Mouse (Mus musculus) urinary bladder, postnatal 10 days (tissue): ENCODE results near the gene Eno3.

Experiments used
- DNase-seq: peaks from one replicate; pipeline ENCODE4 v3.0.0; 2022; ENCODE audit warnings: low spot score

Eno3 gene

GRCm38 (mm10) chr11:70656964-70657363, at the start of gene Eno3:
TSS of gene Eno3 (plus strand) at chr11:70657202.
- no peak for DNase-seq

DNA sequence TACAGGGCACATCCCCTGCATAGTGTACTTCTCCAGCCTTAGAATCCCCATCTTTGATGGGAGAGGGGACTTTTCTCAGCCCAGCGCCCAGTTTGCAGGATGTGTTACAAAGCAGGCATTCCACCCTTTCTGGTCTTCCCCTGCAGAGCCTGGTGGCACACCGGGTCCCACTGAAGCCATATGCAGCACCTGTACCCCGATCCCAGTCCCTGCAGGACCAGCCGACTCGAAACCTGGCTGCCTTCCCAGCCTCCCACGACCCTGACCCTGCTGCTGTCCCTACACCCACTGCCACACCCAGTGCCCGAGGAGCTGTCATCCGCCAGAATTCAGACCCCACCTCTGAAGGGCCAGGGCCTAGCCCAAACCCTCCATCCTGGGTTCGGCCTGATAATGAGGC, 49.4 kb upstream of the Eno3 start:
- DNase-seq, result no peak

- DNase-seq, result no peak
Measured at GRCm38 (mm10) chr11:70608381-70609066, 48.5 kb upstream of the Eno3 start.

- DNase-seq, result no peak
Measured at GRCm38 (mm10) chr11:70610752-70611151, 46.2 kb upstream of the Eno3 start.

DNA sequence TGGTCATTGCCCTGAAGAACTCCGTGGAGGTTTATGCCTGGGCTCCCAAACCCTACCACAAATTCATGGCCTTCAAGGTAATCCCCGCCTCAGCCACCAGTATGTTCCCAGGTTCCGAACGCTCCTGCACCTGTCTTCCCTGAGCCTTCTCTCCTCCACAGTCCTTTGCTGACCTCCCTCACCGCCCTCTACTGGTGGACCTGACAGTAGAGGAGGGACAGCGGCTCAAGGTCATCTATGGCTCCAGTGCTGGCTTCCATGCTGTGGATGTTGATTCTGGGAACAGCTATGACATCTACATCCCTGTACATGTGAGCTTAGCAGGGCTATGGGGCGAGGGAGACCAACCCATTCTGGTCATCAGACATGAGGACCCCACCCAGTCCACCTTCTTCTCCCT, 44.5 kb upstream of the Eno3 start:
- no peak for DNase-seq

GRCm38 (mm10) chr11:70615074-70615473, 41.9 kb upstream of the Eno3 start:
- no peak for DNase-seq

DNA sequence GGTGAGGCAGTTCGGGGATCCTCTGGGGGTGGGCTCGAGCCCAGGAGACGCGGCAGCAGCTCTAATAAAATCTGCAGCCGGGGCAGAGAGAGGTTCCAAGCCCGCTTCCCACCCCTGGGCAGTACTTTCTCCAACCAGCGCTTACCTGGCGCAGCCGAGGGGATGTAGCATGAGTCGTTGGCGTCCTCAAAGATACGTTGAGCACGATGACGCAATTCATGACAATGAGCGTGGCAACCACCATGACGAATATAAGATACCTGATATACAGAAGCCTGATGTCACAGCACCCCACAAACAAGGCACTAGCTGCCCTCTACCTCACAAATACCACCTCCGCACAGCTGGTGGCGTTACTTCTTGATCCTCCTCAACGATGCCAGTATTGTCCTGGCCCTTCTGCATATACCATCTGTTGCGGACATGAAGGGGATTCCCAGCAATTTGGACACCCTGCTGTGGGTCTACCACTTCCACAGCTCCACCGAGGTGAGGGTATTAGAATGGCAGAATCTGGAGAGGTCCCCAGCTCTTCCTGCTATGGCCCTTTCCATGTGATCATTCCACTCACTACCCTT, 41.4 kb upstream of the Eno3 start, which contains the start of gene 4930544D05Rik:
TSS of gene 4930544D05Rik (plus strand) at position 333 of the 578 bp plus-strand sequence.
- DNase-seq, result no peak

DNA sequence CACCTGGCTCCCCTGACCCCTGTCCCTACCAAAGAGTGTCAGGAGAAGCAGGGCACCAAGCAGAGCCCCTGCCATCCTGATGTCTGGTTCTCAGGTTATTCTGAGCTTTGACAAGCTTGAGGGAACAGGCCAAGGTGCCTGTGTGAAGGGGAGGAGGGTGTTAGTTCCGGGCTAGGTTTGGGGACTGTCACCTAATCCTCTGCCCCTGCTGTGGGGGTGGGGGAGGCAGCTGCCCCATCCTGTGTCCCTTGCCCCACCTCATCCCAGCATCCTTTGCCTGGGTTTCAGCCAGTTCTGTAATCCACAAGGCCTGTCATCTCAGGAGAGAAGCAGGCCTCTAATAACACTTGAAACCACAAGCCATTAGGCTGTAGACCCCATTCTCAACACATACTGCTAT, 37.9 kb upstream of the Eno3 start, which contains the start of gene Chrne:
TSS of gene Chrne (minus strand) at position 116 of the 400 bp plus-strand sequence.
- no peak for DNase-seq

GRCm38 (mm10) chr11:70621972-70622814, 34.8 kb upstream of the Eno3 start:
- DNase-seq, result no peak

- no peak for DNase-seq
Measured at GRCm38 (mm10) chr11:70623053-70623742, 33.8 kb upstream of the Eno3 start.

DNA sequence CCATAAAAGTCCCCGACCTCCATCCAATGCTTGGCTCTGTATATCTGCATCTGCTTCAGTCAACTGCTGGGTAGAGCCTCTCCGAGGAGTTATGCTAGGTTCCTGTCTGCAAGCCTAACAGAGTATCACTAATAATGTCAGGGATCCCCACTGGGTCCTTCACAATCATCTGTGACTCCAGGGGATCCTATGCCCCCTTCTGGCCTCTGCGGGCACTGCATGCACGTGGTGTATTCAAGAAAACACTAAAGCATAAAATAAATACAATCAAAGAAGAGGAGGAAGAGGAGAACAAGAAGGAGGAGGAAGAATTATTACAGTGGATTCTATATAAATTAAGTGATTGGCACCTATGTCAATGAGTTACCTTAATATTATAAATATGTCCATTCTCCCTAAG, 31.5 kb upstream of the Eno3 start:
- DNase-seq, result no peak

- DNase-seq, result no peak
Measured at GRCm38 (mm10) chr11:70626877-70627276, 30.1 kb upstream of the Eno3 start.

DNA sequence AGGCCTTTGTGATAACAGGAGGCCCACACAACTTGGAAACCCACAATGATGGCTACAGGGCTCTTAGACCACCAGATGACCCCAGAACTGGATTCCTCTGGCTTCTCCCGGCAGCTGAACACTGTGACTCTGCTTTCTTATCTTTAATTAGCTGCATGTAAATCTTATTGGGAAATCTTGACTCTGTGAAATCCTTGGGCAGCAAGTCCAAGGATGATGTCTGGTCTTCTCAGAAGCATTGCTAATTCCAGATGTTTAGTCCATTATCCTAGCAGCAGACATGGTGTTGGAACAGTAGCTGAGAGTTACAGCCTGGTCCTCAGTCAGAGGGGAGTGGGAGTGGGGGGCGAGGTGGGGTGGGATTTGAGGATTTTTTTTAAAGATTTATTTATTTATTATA, 28.6 kb upstream of the Eno3 start:
- DNase-seq, result no peak

DNA sequence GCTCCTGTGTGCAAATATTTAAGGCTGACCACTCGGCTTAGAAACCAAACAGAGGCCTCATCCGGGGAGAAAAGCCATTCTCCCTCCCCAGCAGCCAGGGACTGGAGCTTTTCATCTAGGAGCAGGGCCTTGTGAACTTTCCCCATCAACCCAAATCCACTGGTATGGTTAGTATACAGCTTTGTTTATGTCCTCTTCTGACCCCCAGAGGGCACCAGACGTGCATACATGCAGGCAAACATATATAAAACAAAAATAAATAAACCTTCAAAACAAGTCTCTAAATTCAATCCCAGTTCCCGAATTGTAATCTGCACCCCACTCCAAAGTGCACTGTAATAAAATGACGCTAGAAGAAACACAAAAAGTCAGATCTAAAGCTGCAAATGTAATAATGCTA, 27.4 kb upstream of the Eno3 start:
- DNase-seq, result no peak

DNA sequence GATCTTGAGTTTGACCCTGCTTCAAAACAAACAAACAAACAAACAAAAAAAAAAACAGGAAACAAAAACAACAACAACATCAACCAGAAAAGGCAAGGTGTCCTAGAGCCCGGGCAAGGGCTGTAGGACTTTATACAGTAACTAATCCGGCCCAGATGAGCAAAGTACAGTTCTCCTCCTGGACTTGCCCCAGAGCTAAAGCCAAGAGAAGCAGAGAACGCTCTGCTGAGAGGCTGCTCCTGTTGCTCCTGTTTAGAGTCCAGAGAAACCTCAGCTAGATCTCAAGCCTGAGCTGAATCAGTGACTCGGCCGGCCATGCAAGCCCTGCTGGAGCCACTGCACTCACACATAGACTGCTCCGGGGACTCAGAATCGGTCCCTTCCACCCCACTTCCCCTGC, 26.9 kb upstream of the Eno3 start:
- DNase-seq, result no peak

DNA sequence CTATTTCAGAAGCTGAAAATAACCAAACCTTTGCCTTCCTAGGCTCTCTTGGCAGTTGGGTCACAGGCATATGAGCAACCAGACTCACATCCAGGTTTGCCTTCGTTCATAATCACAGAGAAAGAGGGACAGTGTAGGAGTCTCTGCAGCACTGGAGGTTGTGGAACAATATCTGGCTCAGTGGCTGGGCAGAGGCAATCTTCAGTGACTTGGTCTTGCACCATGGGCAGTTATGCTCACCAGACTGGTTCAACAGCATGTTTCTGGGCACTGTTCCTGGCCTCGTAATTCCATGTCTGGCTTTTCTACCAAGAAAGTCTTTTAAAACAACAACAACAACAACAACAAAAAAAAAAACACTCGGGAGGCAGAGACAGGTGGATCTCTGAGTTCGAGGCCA, 21.4 kb upstream of the Eno3 start:
- no peak for DNase-seq

GRCm38 (mm10) chr11:70637764-70638163, 19.2 kb upstream of the Eno3 start:
- DNase-seq, result no peak

DNA sequence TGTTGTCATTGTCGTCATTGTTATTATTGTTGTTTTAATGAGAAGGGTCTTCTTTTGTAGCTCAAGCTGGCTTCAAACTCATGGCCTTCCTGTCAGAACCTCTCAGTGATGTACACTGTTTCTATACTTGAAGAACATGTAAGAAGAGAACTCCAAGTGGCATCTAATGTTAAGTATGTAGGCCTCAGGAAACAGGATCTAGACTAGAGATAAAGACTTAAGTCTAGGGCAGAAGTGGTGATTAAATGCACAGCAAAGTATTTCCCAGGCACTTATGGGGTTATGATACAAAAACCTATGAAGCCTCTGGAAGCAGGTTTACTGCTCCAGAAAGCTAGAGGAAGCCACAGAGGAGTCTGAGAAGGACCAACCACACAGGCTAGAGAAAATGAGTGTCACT, 18.7 kb upstream of the Eno3 start:
- no peak for DNase-seq

DNA sequence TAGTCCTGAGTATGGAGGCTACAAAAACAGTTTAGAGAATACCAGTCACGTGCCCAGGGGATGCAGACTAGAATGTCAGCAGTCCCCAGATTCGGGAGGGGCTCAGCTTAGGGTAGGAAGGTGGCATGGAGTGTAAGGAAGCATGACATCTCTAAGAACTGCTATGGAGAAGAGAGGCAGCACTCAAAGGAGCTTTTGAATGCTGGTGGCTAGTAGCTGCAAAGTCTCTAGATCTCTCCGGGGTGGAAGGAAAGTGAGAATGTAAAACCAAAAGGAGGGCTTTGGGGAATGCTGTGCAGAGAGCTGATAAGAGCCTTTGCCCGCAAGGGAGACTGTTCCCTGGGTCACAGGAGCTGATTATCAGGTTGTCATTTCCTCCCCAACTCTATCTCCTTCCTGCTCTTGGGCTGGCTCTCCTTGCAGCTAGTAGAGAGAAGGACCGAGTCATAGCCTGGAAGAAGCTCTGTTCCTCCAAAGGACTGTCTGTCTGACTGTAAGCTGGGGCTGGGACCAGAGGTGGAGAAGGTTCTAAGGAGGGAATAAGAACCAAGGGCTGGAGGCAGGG, 18.2 kb upstream of the Eno3 start, which contains the start of gene Gp1ba:
TSS of gene Gp1ba (plus strand) at position 409 of the 565 bp plus-strand sequence.
- no peak for DNase-seq

- no peak for DNase-seq
Measured at GRCm38 (mm10) chr11:70639976-70640375, 17.0 kb upstream of the Eno3 start.

- DNase-seq, result no peak
Measured at GRCm38 (mm10) chr11:70641241-70641640, 15.8 kb upstream of the Eno3 start.

GRCm38 (mm10) chr11:70643051-70643450, 14.0 kb upstream of the Eno3 start:
- no peak for DNase-seq
